Mouse (Mus musculus): ENCODE data around the gene Fpr3.

- TF ChIP-seq CTCF (IDR thresholded peaks at IDR 0.05) = no peak
- TF ChIP-seq EP300 (IDR thresholded peaks at IDR 0.05) = no peak
Measured at GRCm38 (mm10) chr17:17887774-17888248, at the start of gene Fpr3, which contains the start of gene Fpr2.
